Mouse (Mus musculus) lung, postnatal 0 days (tissue): ENCODE results near the gene Ndufc1. TPM values are rescaled to one million over a fixed set of nuclear protein-coding genes. Genes with fewer than 3 reads are reported as not detected.
"Not testable (repeated sequence)": the region's sequence is repeated elsewhere in the genome, so short reads cannot be mapped to it uniquely, and the experiment has no call there.

Experiments used
- ATAC-seq: fragments of 200-750 bp; cut with Nextera tagmentation; 2 replicates; pipeline ENCODE4 v1.8.0; 2017; ENCODE audit warnings: moderate library complexity
- DNase-seq: peaks from one replicate; pipeline ENCODE4 v3.0.0-alpha.2; 2016; ENCODE audit warnings: low spot score
- H3K27ac ChIP-seq: fragments of 300-500 bp; sonication (generic); 2 replicates; pipeline ENCODE4 v1.5.1; 2014; ENCODE audit warnings: antibody characterized with exemption, mild to moderate bottlenecking, low read length, mixed read lengths
- H3K27me3 ChIP-seq: fragments of 300-500 bp; sonication (generic); replicated peaks from 2 replicates; pipeline ENCODE4 v1.6.1; 2014; ENCODE audit warnings: low read length, mixed read lengths; ENCODE audit not compliant: insufficient read depth
- H3K36me3 ChIP-seq: fragments of 300-500 bp; sonication (generic); 2 replicates; pipeline ENCODE4 v1.6.1; 2014; ENCODE audit warnings: low read length, mixed read lengths; ENCODE audit not compliant: insufficient read depth
- H3K4me1 ChIP-seq: fragments of 300-500 bp; sonication (generic); 2 replicates; pipeline ENCODE4 v1.6.1; 2014; ENCODE audit warnings: antibody characterized with exemption, low read depth, low read length, mixed read lengths; ENCODE audit not compliant: insufficient read depth
- H3K4me2 ChIP-seq: fragments of 300-500 bp; sonication (generic); replicated peaks from 2 replicates; pipeline ENCODE4 v1.6.1; 2014; ENCODE audit warnings: low read depth, mild to moderate bottlenecking, low read length, moderate library complexity, mixed read lengths
- H3K4me3 ChIP-seq: fragments of 300-500 bp; sonication (generic); 2 replicates; pipeline ENCODE4 v1.5.1; 2014; ENCODE audit warnings: low read depth, low read length
- H3K9ac ChIP-seq: fragments of 300-500 bp; sonication (generic); replicated peaks from 2 replicates; pipeline ENCODE4 v1.6.1; 2014; ENCODE audit warnings: low read depth, mild to moderate bottlenecking
- H3K9me3 ChIP-seq: fragments of 300-500 bp; sonication (generic); 2 replicates; pipeline ENCODE4 v1.6.1; 2016; ENCODE audit warnings: low read length, mixed read lengths
- CTCF ChIP-seq: IDR thresholded peaks from 2 replicates; pipeline ENCODE4 v1.5.1; 2016; ENCODE audit warnings: antibody characterized with exemption, mild to moderate bottlenecking
- EP300 ChIP-seq: IDR thresholded peaks from 2 replicates; pipeline ENCODE4 v1.6.1; 2016; ENCODE audit warnings: antibody characterized with exemption, mild to moderate bottlenecking, control low read depth
- WGBS: fragments of 180-500 bp; shearing (Covaris S2); extraction: QIAGEN DNeasy Blood & Tissue Kit; methylation state at CpG from one replicate; pipeline ENCODE4 v1.1.7; 2014; 5-methylcytosine and 5-hydroxymethylcytosine counted together
- polyA plus RNA-seq: library from polyadenylated mRNA; unstranded; fragments of >200 nt; fragmentation: Nextera tagmentation; extraction: Ambion mirVana; gene quantifications from 2 replicates; pipeline ENCODE4 v1.2.1, GENCODE M21; 2015

Gene Ndufc1
- polyA plus RNA-seq: 498 and 517 TPM in 2 replicates

GRCm38 (mm10) chr3:51408561-51409183 is at the start of gene Ndufc1:
Gene Ndufc1, minus strand, starts transcription at chr3:51408988.
- WGBS: under 1% methylated on average over 37 of the region's 40 CpGs
- peak; percentile 97 for ATAC-seq
- H3K27ac ChIP-seq: peak within 1 kb of the TSS; percentile 89

DNA sequence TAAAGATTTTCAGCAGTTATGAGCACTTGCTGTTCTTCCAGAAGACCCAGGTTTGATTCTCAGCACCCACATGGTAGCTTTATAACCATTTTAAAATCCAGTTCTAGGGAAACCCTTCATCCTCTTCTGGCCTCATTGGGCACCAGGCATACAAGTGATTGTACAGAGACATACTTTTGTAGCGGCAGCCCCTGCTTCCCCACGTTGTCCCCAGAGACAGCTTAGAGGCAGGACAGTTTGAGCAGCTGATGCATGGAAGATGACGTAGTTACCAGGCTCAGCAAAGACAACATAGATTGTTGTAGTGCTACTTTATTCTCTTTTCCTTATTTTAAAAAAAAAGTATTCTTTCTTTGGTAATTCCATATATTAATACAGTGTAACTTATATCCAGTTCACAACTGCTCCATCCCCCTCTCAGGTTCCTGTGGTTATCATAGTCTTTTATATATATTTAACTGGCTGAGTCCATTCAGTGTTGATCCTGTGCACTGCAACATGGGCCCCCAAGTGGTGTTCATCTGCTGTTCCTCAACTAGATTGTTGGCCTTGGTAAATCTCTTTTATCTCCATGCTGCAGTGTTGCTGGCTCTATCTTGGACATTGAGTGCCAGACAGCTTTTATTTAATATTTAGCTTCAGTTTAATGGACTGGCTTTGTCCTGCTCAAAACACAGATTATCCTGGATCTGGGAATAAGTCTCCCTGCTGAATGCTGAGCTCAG is 26.2 kb upstream of the Ndufc1 start:
- Histone ChIP-seq H3K4me3 (no peak overlapping the region), H3K36me3 (no peaks in the 10 kb centered on the region), H3K9me3 (no peaks in the 10 kb centered on the region), H3K27ac (no peak overlapping the region), H3K4me1 (no peaks in the 10 kb centered on the region), H3K9ac (no peak overlapping the region), H3K27me3 (no peaks in the 10 kb centered on the region), H3K4me2 (no peak overlapping the region)
- no peak for ATAC-seq
- 87% methylated on average over 3 of the region's 3 CpGs for WGBS
- no peak for DNase-seq
- TF ChIP-seq CTCF (no peak), EP300 (no peak)

More at GRCm38 (mm10) chr3:51408561-51409183, at the start of gene Ndufc1:
- peak within 1 kb of the TSS; percentile 85 for H3K9ac ChIP-seq
- H3K4me3 ChIP-seq: peak within 1 kb of the TSS; percentile 66
- TF ChIP-seq CTCF: peak; percentile 98
- no peak for TF ChIP-seq EP300
- H3K36me3 ChIP-seq: no peaks in the 10 kb centered on the region; the same call in 1 of the 2 replicates
- H3K4me1 ChIP-seq: no peaks in the 10 kb centered on the region; the same call in 1 of the 2 replicates
- H3K27me3 ChIP-seq: no peaks in the 10 kb centered on the region
- H3K4me2 ChIP-seq: peak within 1 kb of the TSS; percentile 93
- peak; percentile 97 for DNase-seq
- no peaks in the 10 kb centered on the region for H3K9me3 ChIP-seq

- WGBS: 84% methylated on average over 5 of the region's 5 CpGs
- not testable (repeated sequence) for H3K27ac ChIP-seq, H3K27me3 ChIP-seq, H3K4me2 ChIP-seq, H3K36me3 ChIP-seq, H3K9ac ChIP-seq, H3K4me3 ChIP-seq, DNase-seq, ATAC-seq, H3K9me3 ChIP-seq, H3K4me1 ChIP-seq
These were observed 25.6 kb upstream of the Ndufc1 start for GRCm38 (mm10) chr3:51434364-51434763.

GRCm38 (mm10) chr3:51425394-51425793 is 16.6 kb upstream of the Ndufc1 start:
- Histone ChIP-seq H3K4me2 (no peak overlapping the region), H3K36me3 (no peaks in the 10 kb centered on the region), H3K9ac (no peak overlapping the region), H3K9me3 (no peaks in the 10 kb centered on the region), H3K4me1 (no peaks in the 10 kb centered on the region), H3K27me3 (no peaks in the 10 kb centered on the region), H3K27ac (no peak overlapping the region), H3K4me3 (no peak overlapping the region)
- DNase-seq (no peak), ATAC-seq (no peak)
- TF ChIP-seq CTCF (no peak), EP300 (no peak)

DNA sequence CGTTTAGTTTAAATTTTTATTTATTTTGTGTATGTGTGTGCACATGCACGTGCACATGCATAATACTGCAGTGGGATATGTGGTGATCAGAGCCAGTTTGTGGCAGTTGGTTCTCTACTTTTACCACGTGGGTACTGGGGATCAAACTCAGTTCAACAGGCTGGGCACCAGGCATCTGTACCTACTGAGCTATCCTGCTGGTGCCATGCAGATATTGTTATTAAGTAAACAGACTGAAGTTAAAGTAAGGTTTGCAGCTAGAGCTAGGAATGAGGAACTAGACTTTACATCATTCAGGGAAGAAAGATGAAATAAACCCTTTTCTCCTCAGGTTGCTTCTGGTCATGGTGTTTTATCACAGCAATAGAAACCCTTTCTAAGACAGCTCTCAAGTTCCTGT is 13.1 kb upstream of the Ndufc1 start:
- Histone ChIP-seq H3K36me3 (no peaks in the 10 kb centered on the region), H3K27me3 (no peaks in the 10 kb centered on the region), H3K4me2 (no peak overlapping the region), H3K4me1 (no peaks in the 10 kb centered on the region), H3K9me3 (no peaks in the 10 kb centered on the region), H3K27ac (no peak overlapping the region), H3K9ac (no peak overlapping the region), H3K4me3 (no peak overlapping the region)
- WGBS: 66% methylated on average over 3 of the region's 3 CpGs
- DNase-seq (no peak), ATAC-seq (no peak)
- TF ChIP-seq EP300 (no peak), CTCF (no peak)

- no peak overlapping the region for H3K9ac ChIP-seq
- DNase-seq (no peak), ATAC-seq (no peak)
- no peak overlapping the region for H3K27ac ChIP-seq
- H3K4me2 ChIP-seq: no peak overlapping the region; the same call in 1 of the 2 replicates
- no peaks in the 10 kb centered on the region for H3K36me3 ChIP-seq
- TF ChIP-seq EP300: no peak
- no peak for TF ChIP-seq CTCF
- no peaks in the 10 kb centered on the region for H3K27me3 ChIP-seq
- H3K4me3 ChIP-seq: no peak overlapping the region
- 49% methylated on average over 2 of the region's 2 CpGs for WGBS
- no peaks in the 10 kb centered on the region for H3K9me3 ChIP-seq
- H3K4me1 ChIP-seq: peaks cover 7% of the 10 kb centered on the region; the same call in 1 of the 2 replicates
These were observed 9.2 kb upstream of the Ndufc1 start for GRCm38 (mm10) chr3:51417966-51418365.
